ENCODE assay signal across 9 mouse cellular contexts in the genomic region with DNA sequence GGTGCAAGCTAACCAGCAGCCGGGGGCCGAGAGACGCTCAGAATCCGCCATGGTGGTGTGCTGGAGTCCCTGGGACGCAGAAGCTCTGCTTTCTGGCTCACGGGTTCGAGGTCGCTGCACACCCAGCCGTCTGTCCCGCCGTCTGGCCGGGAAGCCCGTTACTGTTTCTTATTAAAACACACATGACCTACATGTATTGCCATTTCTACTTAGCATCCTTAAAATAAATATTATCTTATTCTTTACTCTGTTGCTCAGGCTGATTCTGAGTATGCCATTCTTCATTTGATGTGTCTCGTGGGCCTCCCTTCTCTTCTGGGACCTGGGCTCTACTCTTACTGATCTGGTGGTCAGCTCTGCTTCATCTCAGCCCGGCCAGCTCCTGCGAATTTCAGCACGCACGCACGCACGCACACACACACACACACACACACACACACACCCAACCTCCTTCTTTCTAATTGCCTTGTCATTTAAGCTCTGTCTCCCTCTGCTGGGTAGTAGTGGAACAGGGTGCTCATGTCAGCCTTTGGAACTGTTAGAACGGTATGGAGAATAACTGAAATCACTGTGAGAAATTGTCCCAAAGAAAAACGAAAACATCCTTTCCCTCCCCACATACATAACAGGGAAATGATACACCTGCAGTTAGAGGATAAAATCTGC. TPM values are rescaled to one million over a fixed set of nuclear protein-coding genes. Genes with fewer than 3 reads are reported as not detected.
DNase-seq lines count a peak whose midpoint lies in the region; ATAC-seq and TF ChIP-seq lines count a peak whose summit lies in the region.
"Had no signal": no experiment of that assay in that cellular context is flagged by ENCODE, and none has a peak within 500 bp of the region (broad histone marks: within the 10 kb centered on the region; RNA-seq: fewer than 3 reads in every experiment).

A gene (minus strand): TSS at position 51 of the 666 bp plus-strand sequence.

- no peak for TF ChIP-seq EP300 in liver, postnatal 0 days (IDR thresholded peaks at IDR 0.05; ENCODE audit: low read depth)

- H3K9ac ChIP-seq in forebrain, embryonic 11.5 days (ENCODE audit: low read length): no peak within 1 kb of the TSS
- no peak within 1 kb of the TSS for H3K9ac ChIP-seq in liver, postnatal 0 days (replicated peaks)
- H3K9ac ChIP-seq: limb, embryonic 13.5 days had no signal

- H3K27ac ChIP-seq in forebrain, embryonic 11.5 days (ENCODE audit: low read depth, low read length): no peak within 1 kb of the TSS
- H3K27ac ChIP-seq in liver, postnatal 0 days (ENCODE audit: low read depth): no peak within 1 kb of the TSS
- H3K27ac ChIP-seq: limb, embryonic 13.5 days had no signal

- H3K9me3 ChIP-seq in E14TG2a.4 (ENCODE audit: low read length): no peaks in the 10 kb centered on the region
- H3K9me3 ChIP-seq in forebrain, embryonic 11.5 days (ENCODE audit: control insufficient read depth, low read length): no peaks in the 10 kb centered on the region
- no peaks in the 10 kb centered on the region for H3K9me3 ChIP-seq in liver, postnatal 0 days (ENCODE audit: low read length)
- H3K9me3 ChIP-seq: limb, embryonic 13.5 days had no signal

- no peaks in the 10 kb centered on the region for H3K27me3 ChIP-seq in E14TG2a.4 (ENCODE audit: insufficient read depth, low read length)
- H3K27me3 ChIP-seq in forebrain, embryonic 11.5 days (ENCODE audit: control insufficient read depth, insufficient read depth, low read length): no peaks in the 10 kb centered on the region
- H3K27me3 ChIP-seq in liver, postnatal 0 days (ENCODE audit: insufficient read depth, low read length): no peaks in the 10 kb centered on the region
- H3K27me3 ChIP-seq: limb, embryonic 13.5 days had no signal

- no peak within 1 kb of the TSS for H3K4me2 ChIP-seq in forebrain, embryonic 11.5 days (ENCODE audit: low read depth, low read length, severe bottlenecking)
- H3K4me2 ChIP-seq in liver, postnatal 0 days (ENCODE audit: low read depth, low read length): no peak within 1 kb of the TSS
- H3K4me2 ChIP-seq: limb, embryonic 13.5 days had no signal

- H3K36me3 ChIP-seq in E14TG2a.4 (ENCODE audit: insufficient read depth, low read length): peaks cover 81% of the 10 kb centered on the region
- no peaks in the 10 kb centered on the region; the same call in 1 of the 2 replicates for H3K36me3 ChIP-seq in forebrain, embryonic 11.5 days (ENCODE audit: control insufficient read depth, insufficient read depth, low read length)
- H3K36me3 ChIP-seq in liver, postnatal 0 days (replicated peaks; ENCODE audit: insufficient read depth, low read length): no peaks in the 10 kb centered on the region
- H3K36me3 ChIP-seq: limb, embryonic 13.5 days had no signal

- no peak within 1 kb of the TSS for H3K4me3 ChIP-seq in E14TG2a.4 (replicated peaks; ENCODE audit: low read length)
- no peak within 1 kb of the TSS for H3K4me3 ChIP-seq in forebrain, embryonic 11.5 days (ENCODE audit: low read depth, low read length)
- H3K4me3 ChIP-seq in liver, postnatal 0 days (ENCODE audit: low read depth, low read length): no peak within 1 kb of the TSS
- H3K4me3 ChIP-seq: limb, embryonic 13.5 days had no signal

- H3K4me1 ChIP-seq in E14TG2a.4 (replicated peaks; ENCODE audit: low read depth, low read length): peaks cover 79% of the 10 kb centered on the region
- H3K4me1 ChIP-seq in forebrain, embryonic 11.5 days (replicated peaks; ENCODE audit: control insufficient read depth, insufficient read depth, low read length): no peaks in the 10 kb centered on the region
- no peaks in the 10 kb centered on the region for H3K4me1 ChIP-seq in liver, postnatal 0 days (ENCODE audit: insufficient read depth)
- H3K4me1 ChIP-seq: limb, embryonic 13.5 days had no signal

- DNase-seq in 3T3-L1 (ENCODE audit: low read depth, low spot score): peak; percentile 80
- peak; percentile 50 for DNase-seq in c-Kit-positive CD71-negative TER-119-negative erythroid progenitor cells, embryonic 14.5 days (ENCODE audit: low read depth)
- DNase-seq in forebrain, embryonic 11.5 days (ENCODE audit: low spot score): peak; percentile 72
- DNase-seq in kidney, postnatal 10 days: peak; percentile 79
- peak; percentile 51 for DNase-seq in liver, postnatal 0 days
- DNase-seq in retina, postnatal 1 day: peak; percentile 87
- no peak for DNase-seq in yolk sac, embryonic 10.5 days (ENCODE audit: low spot score)

- 81% methylated on average over 21 of the region's 22 CpGs for WGBS in forebrain, embryonic 11.5 days
- WGBS in liver, postnatal 0 days (ENCODE audit: insufficient replicate concordance): 72% methylated on average over 19 of the region's 22 CpGs

- TF ChIP-seq CTCF in E14TG2a.4 (conservative IDR thresholded peaks at IDR 0.05; ENCODE audit: low read length): peak; percentile 57
- TF ChIP-seq CTCF in liver, postnatal 0 days (IDR thresholded peaks at IDR 0.05; ENCODE audit: low read depth): peak; percentile 77

- ATAC-seq in forebrain, embryonic 11.5 days (replicated peaks; ENCODE audit: low FRiP score): peak; percentile 49; the same call in 1 of the 2 replicates
- no peak for ATAC-seq in liver, postnatal 0 days

RNA-seq across cellular contexts. Expression of the gene that starts here (rescaled TPM):
- polyA plus RNA-seq in forebrain, embryonic 11.5 days (2014; fragmentation: Nextera tagmentation; extraction: Ambion mirVana): 0.71 and 1.9 TPM in 2 replicates
- 0.70 and 0.92 TPM in 2 replicates for polyA plus RNA-seq in liver, postnatal 0 days (2015; fragmentation: Nextera tagmentation; extraction: Ambion mirVana)

Comparison
In these comparisons a context has a peak if more than half of its experiments do, and no peak if none do; other contexts are left out.
1. Peak in DNase-seq in liver, postnatal 0 days; RNA of the gene not detected or under 1 TPM.